In genomic region chr19:46871651-46872050, GRCm38 (mm10) we compare ENCODE assay signal across 14 mouse cellular contexts.
"Had no signal": no experiment of that assay in that cellular context is flagged by ENCODE, and none has a peak within 500 bp of the region (broad histone marks: within the 10 kb centered on the region; RNA-seq: fewer than 3 reads in every experiment).

No protein-coding gene starts in this region.

- H3K4me3 ChIP-seq: left cerebral cortex, adult 2 months; limb, embryonic 10.5 days; liver, embryonic 15.5 days; midbrain, embryonic 10.5 days; neural tube, embryonic 13.5 days; stomach, embryonic 15.5 days had no signal

- H3K27ac ChIP-seq: kidney, postnatal 0 days; limb, embryonic 10.5 days; liver, embryonic 15.5 days; midbrain, embryonic 10.5 days; neural tube, embryonic 13.5 days; stomach, embryonic 15.5 days had no signal

- DNase-seq: kidney, postnatal 36 days; lung, embryonic 14.5 days; lung, postnatal 10 days; lung, postnatal 4 days; right cerebral cortex, postnatal 14 days; thymus, adult 2 months; thymus, postnatal 25 days had no signal
